22 mouse cellular contexts compared by ENCODE assay signal in genomic region chr6:18369723-18370122, GRCm38 (mm10).
DNase-seq lines count a peak whose midpoint lies in the region; ATAC-seq and TF ChIP-seq lines count a peak whose summit lies in the region.
"Had no signal": no experiment of that assay in that cellular context is flagged by ENCODE, and none has a peak within 500 bp of the region (broad histone marks: within the 10 kb centered on the region; RNA-seq: fewer than 3 reads in every experiment).

No protein-coding gene starts in this region.

- no peak for TF ChIP-seq CTCF in lung, adult 2 months (IDR thresholded peaks at IDR 0.05; ENCODE audit: insufficient read depth, low read length)
- TF ChIP-seq CTCF in CH12.LX (conservative IDR thresholded peaks at IDR 0.05 in 1 of 2, IDR thresholded peaks at IDR 0.05 in 1 of 2; ENCODE audit: low read depth in 2 of 2, low read length in 2 of 2) = no peak

- H3K36me3 ChIP-seq in CH12.LX (replicated peaks in 1 of 2; ENCODE audit: control insufficient read depth in 1 of 2, insufficient read depth in 1 of 2, low read length in 1 of 2) = no peaks in the 10 kb centered on the region
- no peaks in the 10 kb centered on the region for H3K36me3 ChIP-seq in myocyte (ENCODE audit: control insufficient read depth, insufficient read depth)
- H3K36me3 ChIP-seq in hindbrain, embryonic 11.5 days (ENCODE audit: control insufficient read depth, insufficient read depth, low read length) = no peaks in the 10 kb centered on the region
- H3K36me3 ChIP-seq: forebrain, embryonic 10.5 days had no signal

- H3K4me1 ChIP-seq in lung, adult 2 months (ENCODE audit: control insufficient read depth, insufficient read depth, low read length) = no peaks in the 10 kb centered on the region
- peaks cover 7 to 33% of the 10 kb centered on the region in 2 experiments; a peak in 3 of 4 replicates for H3K4me1 ChIP-seq in CH12.LX (ENCODE audit: control insufficient read depth in 1 of 2, insufficient read depth in 2 of 2)
- H3K4me1 ChIP-seq in hindbrain, embryonic 11.5 days (replicated peaks; ENCODE audit: control insufficient read depth, insufficient read depth, low read length) = no peaks in the 10 kb centered on the region
- H3K4me1 ChIP-seq: hindbrain, embryonic 13.5 days had no signal

- WGBS in lung, adult 2 months = 85% methylated on average over 4 of the region's 4 CpGs
- 91% methylated on average over 4 of the region's 4 CpGs for WGBS in hindbrain, embryonic 11.5 days

- H3K4me3 ChIP-seq in lung, adult 2 months (replicated peaks; ENCODE audit: extremely low read depth, low read depth, low read length) = no peak overlapping the region
- H3K4me3 ChIP-seq in CH12.LX (replicated peaks in 1 of 3; ENCODE audit: low read depth in 2 of 3, low read length in 2 of 3, poor library complexity in 1 of 3) = no peak overlapping the region
- H3K4me3 ChIP-seq in myocyte = no peak overlapping the region
- no peak overlapping the region for H3K4me3 ChIP-seq in hindbrain, embryonic 11.5 days (ENCODE audit: low read depth, low read length)
- H3K4me3 ChIP-seq: forebrain, embryonic 10.5 days; forebrain, embryonic 13.5 days; hindbrain, embryonic 13.5 days had no signal

- TF ChIP-seq POLR2A in lung, adult 2 months (IDR thresholded peaks at IDR 0.05; ENCODE audit: borderline replicate concordance, extremely low read depth, low read depth, low read length) = no peak
- no peak for TF ChIP-seq POLR2A in CH12.LX (IDR thresholded peaks at IDR 0.05; ENCODE audit: low read depth, low read length)
- TF ChIP-seq POLR2A in myocyte (IDR thresholded peaks at IDR 0.05; ENCODE audit: insufficient read length, low read depth) = no peak

- H3K27me3 ChIP-seq in CH12.LX (replicated peaks) (no peaks in the 10 kb centered on the region), myocyte (ENCODE audit: control insufficient read depth, insufficient read depth, insufficient read length) (no peaks in the 10 kb centered on the region)
- H3K27me3 ChIP-seq in hindbrain, embryonic 11.5 days (ENCODE audit: control insufficient read depth, insufficient read depth, low read length) = no peaks in the 10 kb centered on the region
- H3K27me3 ChIP-seq: forebrain, embryonic 13.5 days; hindbrain, embryonic 13.5 days had no signal

- ATAC-seq in megakaryocyte-erythroid progenitor cell, adult 5-6 weeks (replicated peaks; ENCODE audit: low FRiP score, low TSS enrichment, poor library complexity, severe bottlenecking) = no peak
- ATAC-seq in hindbrain, embryonic 11.5 days (ENCODE audit: low FRiP score) = no peak
- ATAC-seq: CD4-positive, CD25-positive, alpha-beta regulatory T cell, adult 4 months; forebrain, embryonic 13.5 days; forebrain, embryonic 16.5 days; hindbrain, embryonic 16.5 days had no signal

- H3K4me2 ChIP-seq in CH12.LX (ENCODE audit: insufficient read depth, low read depth, poor library complexity, severe bottlenecking) = peak overlapping the region; percentile 4; the same call in 1 of the 2 replicates
- no peak overlapping the region for H3K4me2 ChIP-seq in myocyte (ENCODE audit: low read depth)
- H3K4me2 ChIP-seq in hindbrain, embryonic 11.5 days (replicated peaks; ENCODE audit: low read depth, low read length) = no peak overlapping the region
- H3K4me2 ChIP-seq: forebrain, embryonic 13.5 days; heart, embryonic 11.5 days; hindbrain, embryonic 13.5 days had no signal

- peak; percentile 3 for DNase-seq in lung, postnatal 25 days (ENCODE audit: low spot score)
- no peak for DNase-seq in lung, adult 2 months
- DNase-seq in CH12.LX (ENCODE audit: extremely low read depth) = peak; percentile 11
- peak; percentile 9 for DNase-seq in adipocyte (ENCODE audit: low spot score)
- DNase-seq in retina, embryonic 14.5 days (ENCODE audit: low spot score) = no peak
- DNase-seq in hindbrain, embryonic 11.5 days (ENCODE audit: low spot score) = no peak
- DNase-seq: adrenal gland, adult 8-10 months; adrenal gland, postnatal 25 days; cerebellum, adult 11-12 months; cerebellum, adult 9-10 months; gastrocnemius, postnatal 10 days; gastrocnemius, postnatal 36 days; heart, adult 11 months had no signal

- no peak overlapping the region for H3K9ac ChIP-seq in CH12.LX (ENCODE audit: insufficient read depth, low read depth)
- H3K9ac ChIP-seq in hindbrain, embryonic 11.5 days (ENCODE audit: low read depth, low read length) = no peak overlapping the region
- H3K9ac ChIP-seq: forebrain, embryonic 13.5 days; hindbrain, embryonic 13.5 days had no signal

- in situ Hi-C loops in CH12.LX (cut with MboI; ENCODE audit: low pct_ligation_motif_present, low pct_unique_long_range_greater_than_20kb, low sequenced_read_pairs) = loop anchor here (25.0 kb wide), 2 partner anchors 282 to 457 kb away; no protein-coding TSS in a partner anchor

- dilution Hi-C loops in CH12.LX (cut with MboI; ENCODE audit: extremely low pct_ligation_motif_present, extremely low pct_unique_long_range_greater_than_20kb, low sequenced_read_pairs) = no loop called here

- no peak overlapping the region for H3ac ChIP-seq in myocyte (ENCODE audit: control insufficient read depth, insufficient read length)

- no peak for TF ChIP-seq EP300 in CH12.LX (IDR thresholded peaks at IDR 0.05; ENCODE audit: low read length)

- no peaks in the 10 kb centered on the region for H3K79me2 ChIP-seq in CH12.LX (replicated peaks; ENCODE audit: control insufficient read depth, extremely low read depth, insufficient read depth, poor library complexity, severe bottlenecking)
- H3K79me2 ChIP-seq in myocyte (ENCODE audit: control insufficient read depth, insufficient read depth) = no peaks in the 10 kb centered on the region

- H3K27ac ChIP-seq in CH12.LX (ENCODE audit: insufficient read depth, low read depth) = no peak overlapping the region
- H3K27ac ChIP-seq in hindbrain, embryonic 11.5 days (ENCODE audit: low read depth, low read length) = no peak overlapping the region
- H3K27ac ChIP-seq: forebrain, embryonic 10.5 days; forebrain, embryonic 13.5 days; hindbrain, embryonic 13.5 days had no signal

- TF ChIP-seq RAD21 in CH12.LX (IDR thresholded peaks at IDR 0.05; ENCODE audit: low read depth, low read length) = no peak

- H3K9me3 ChIP-seq in CH12.LX (replicated peaks; ENCODE audit: low read length) = no peaks in the 10 kb centered on the region
- no peaks in the 10 kb centered on the region for H3K9me3 ChIP-seq in hindbrain, embryonic 11.5 days (ENCODE audit: control insufficient read depth, low read length)
- H3K9me3 ChIP-seq: forebrain, embryonic 10.5 days; forebrain, embryonic 13.5 days; hindbrain, embryonic 13.5 days had no signal

TF ChIP-seq in CH12.LX, 34 proteins besides CTCF, POLR2A, EP300 and RAD21:
- TF ChIP-seq USF2 (conservative IDR thresholded peaks at IDR 0.05; ENCODE audit: low read depth, low read length) = no peak
- no peak for TF ChIP-seq MAFK (IDR thresholded peaks at IDR 0.05; ENCODE audit: insufficient replicate concordance, low read length)
- no peak for TF ChIP-seq E2F4 (IDR thresholded peaks at IDR 0.05; ENCODE audit: insufficient replicate concordance, low read depth, low read length)
- TF ChIP-seq ZC3H11A (IDR thresholded peaks at IDR 0.05; ENCODE audit: low read depth, low read length) = no peak
- TF ChIP-seq ZMIZ1 (IDR thresholded peaks at IDR 0.05; ENCODE audit: low read depth, low read length) = no peak
- no peak for TF ChIP-seq GABPA (IDR thresholded peaks at IDR 0.05; ENCODE audit: insufficient replicate concordance, low read depth, low read length)
- TF ChIP-seq MEF2A (IDR thresholded peaks at IDR 0.05; ENCODE audit: borderline replicate concordance, low read depth, low read length) = no peak
- no peak for TF ChIP-seq TCF12 (IDR thresholded peaks at IDR 0.05; ENCODE audit: low read depth, low read length)

TF ChIP-seq in myocyte, 11 proteins besides CTCF, POLR2A, EP300 and RAD21:
- 0 out of 2 replicates have a peak, but pooled peaks have one; percentile 29 for TF ChIP-seq CEBPB (IDR thresholded peaks at IDR 0.05; ENCODE audit: insufficient read depth, poor library complexity, severe bottlenecking)
- no peak for TF ChIP-seq POLR2AphosphoS2 (IDR thresholded peaks at IDR 0.05; ENCODE audit: insufficient read length, low read depth)
- TF ChIP-seq USF1 (IDR thresholded peaks at IDR 0.05; ENCODE audit: low read depth) = no peak

Comparison
In these comparisons a context has a peak if more than half of its experiments do, and no peak if none do; other contexts are left out.
1. DNase-seq: peak in lung, postnatal 25 days (single experiment), CH12.LX (single experiment) and adipocyte (single experiment); none in lung, adult 2 months (single experiment), retina, embryonic 14.5 days (single experiment) and hindbrain, embryonic 11.5 days (single experiment).